Mouse (Mus musculus) mouse trophoblast stem cell (cell line): Measurements from ENCODE around the gene Psap.

Experiments
- in situ Hi-C, 2 experiments: fragments of 300-500 bp; cut with MseI, MboI; formaldehyde crosslinking; loops; 2 replicates in 1 of 2; 3 replicates in 1 of 2; pipeline ENCODE4 v1.15.1; 2025

Psap gene

DNA sequence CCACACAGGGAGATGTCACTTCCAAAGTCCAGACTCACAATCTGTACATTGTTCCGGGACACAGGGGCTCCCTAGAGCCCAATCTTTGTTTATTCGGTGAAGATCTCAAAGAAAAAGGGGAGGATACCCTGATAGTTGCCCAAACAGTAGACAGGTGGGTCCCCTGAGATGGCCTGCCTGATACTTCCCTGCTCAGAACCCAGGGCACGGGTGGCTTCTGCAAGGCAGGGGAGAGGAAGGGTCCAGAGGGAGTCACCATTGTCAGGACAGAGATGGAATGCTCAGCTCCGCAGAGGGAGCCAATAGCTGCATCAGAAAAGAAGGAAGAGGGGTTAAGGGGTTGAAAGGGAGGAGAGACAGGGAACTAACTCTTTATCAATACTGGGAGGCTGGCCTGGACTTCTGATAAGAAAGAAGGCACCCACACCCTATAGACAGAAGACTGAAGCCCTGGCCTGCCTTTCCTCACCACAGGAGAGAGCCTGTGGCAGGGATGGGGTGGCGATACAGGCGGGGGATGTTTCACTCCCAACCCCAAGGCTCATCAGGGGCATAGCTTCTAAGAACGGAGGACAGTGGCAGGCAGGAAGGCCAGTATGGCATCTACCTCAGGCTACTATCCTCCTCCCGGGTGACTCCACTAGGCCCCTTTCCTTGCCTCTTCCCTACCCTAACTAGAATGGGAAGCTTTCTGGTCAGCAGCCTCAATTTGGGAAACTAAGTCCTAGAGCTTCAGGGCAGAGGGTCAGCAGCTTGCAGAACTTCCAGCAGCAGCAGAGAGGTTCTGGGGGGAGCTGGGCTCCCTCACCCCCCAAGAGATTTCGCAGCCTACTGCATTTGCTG is 70.6 kb downstream of the Psap start:
- in situ Hi-C loops: no loop called here

DNA sequence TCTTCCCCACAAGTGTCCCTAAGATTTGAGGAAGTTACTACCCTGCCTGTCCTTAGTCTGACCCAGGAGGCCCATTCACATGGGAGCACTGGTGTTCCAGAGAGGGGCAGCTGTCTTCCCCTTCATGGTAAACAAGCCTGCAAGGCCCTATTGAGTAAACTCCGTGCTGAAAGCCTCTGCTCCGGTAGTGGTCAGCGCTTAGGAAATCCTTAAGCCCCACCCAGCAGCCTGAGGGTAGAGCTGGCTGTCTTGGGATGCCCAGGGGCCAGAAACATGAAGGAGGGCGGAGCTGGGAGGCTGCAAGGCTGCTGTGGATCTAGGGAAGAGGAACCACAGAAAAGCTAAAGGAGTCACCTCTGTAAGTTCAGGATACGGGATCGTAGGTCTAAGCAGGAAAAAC is 71.6 kb downstream of the Psap start:
- in situ Hi-C loops: no loop called here

DNA sequence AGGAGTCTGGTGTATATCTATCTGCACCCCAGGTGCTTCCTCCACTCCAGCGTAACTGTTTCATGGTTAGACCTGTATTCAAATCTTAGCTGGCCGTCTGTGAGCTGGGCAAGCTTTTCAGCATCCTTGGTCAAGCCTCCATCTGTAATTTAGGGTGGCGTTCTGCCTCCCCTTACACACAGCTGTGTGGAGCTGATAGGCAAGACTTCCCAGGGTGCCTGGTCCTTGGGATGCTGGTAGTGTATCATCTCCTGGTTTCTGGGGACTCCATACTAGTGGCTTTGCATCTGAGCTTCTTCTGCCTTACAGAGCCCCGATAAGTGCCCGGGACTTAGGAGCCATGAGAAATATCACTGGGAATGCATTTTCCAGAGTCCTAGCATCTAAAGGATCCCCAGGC is 72.2 kb downstream of the Psap start:
- in situ Hi-C loops: no loop called here

DNA sequence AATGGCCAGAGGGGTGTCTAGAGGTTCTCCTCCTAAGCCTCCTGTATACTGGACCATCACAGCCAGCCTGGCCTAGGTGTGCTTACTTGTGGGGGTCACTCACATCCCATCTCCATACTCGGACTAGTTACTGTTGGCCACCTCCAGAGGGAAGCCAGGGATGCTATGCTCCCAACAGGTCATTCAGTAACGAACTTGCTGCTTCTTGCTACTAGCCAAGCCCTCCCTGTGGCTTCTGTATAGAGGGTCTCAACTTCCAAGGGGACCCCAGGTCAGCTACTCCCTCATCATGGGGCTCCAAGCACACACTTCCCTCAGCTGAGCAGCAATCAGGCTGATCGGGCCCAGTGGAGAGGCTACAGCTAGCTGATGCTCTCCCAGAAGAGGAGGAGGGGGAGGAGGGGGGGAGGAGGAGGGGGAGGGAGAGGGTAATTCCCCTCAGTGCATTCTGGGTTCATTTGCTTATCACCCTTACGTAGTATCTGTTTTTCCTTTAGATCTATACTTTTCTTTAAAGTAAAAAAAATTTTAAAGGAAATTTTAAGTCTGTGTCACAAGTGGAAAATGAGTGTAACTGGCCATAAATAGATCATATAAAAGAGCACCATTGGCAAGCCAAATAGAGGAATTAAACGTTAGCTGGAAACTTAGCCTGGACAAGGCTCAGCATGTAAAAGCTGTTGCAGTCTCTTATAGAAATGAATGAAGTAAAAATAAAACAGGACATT is 72.8 kb downstream of the Psap start:
- in situ Hi-C loops: no loop called here

DNA sequence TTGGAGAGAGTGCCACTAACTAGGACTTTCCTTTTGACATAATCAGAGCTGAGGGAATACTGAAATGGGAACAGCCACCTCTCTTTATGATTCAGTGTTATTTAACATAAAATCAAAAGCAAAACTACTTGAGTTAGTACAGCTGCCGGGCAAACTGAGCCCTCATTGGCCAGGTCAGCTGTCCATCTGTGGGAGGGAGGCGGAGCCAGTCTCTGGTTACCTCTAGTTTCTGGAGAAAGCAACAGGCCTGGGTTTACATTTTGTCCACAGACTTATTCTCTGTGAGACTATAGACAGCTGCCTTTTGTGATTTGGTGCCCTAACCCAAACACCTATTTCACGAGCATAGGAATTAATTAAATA is 73.4 kb downstream of the Psap start:
- in situ Hi-C loops: no loop called here

DNA sequence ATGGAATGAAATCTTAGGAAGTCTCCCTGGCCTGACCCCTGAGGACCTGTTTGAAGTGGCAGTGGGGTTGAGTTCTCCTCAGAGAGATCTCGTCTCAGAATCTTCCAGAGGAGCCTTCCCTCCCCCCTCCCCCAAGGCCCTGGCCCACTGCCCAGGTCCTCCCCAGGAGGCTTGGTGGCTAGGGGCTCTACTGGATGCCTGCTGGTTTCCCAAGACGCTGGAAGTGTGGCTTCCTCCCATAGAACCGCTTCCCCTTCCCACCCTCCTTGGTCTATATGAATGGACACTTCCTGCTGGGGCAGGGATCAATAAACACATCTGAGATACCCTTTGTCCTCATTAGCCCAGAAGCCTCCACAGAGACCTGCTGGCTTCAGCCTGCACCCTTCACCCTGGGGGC is 73.8 kb downstream of the Psap start:
- in situ Hi-C loops: no loop called here

DNA sequence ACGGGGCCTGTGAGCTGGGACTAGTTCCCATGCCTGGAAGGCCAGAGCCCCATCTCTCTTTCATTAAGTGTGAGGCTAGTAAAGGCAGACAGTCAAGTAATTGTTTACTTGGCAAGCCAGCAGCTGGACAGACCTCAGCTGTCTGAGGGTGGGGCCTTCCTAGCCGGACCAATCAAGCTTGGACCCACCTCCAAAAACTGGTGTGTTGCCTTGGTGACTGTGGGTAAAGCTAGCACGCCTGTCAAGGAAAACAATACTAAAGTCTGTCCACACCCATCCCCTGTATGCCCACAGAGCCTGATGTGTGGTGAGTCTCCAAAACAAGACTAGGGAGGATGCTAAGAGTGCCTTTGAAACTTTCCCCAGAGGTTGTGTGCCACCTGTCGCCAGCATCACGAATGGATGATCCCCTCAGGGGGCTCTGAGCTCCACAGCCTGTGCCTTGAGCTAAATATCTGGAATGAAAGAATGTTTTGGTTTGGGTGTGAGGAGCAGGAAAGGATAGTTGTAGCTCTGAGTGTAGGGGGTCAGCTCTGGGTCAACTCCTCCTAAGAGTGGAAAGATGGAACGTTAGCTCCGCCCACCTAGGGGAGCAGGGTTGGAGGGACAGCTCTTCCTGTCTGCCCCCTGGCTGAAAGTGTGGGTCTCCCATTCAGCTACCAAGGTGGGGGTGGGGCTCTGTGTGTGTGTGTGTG is 74.5 kb downstream of the Psap start:
- in situ Hi-C loops: no loop called here
